Mouse (Mus musculus) G1E (cell line): ENCODE data around the gene Gm9922. TPM values are rescaled to one million over a fixed set of nuclear protein-coding genes. Genes with fewer than 3 reads are reported as not detected.

ENCODE experiments used
- ATAC-seq: 2 replicates; pipeline ENCODE4 v1.8.0; 2016; ENCODE audit warnings: mild to moderate bottlenecking; ENCODE audit not compliant: insufficient number of reproducible peaks, poor library complexity, low FRiP score, severe bottlenecking; ENCODE audit errors: extremely low read depth
- DNase-seq: peaks from one replicate; pipeline ENCODE4 v3.0.0; 2012; ENCODE audit warnings: low spot score
- H3K27me3 ChIP-seq: 2 replicates; pipeline ENCODE4 v1.6.1; 2012; ENCODE audit warnings: mild to moderate bottlenecking, low read length, inconsistent platforms; ENCODE audit not compliant: insufficient read depth
- H3K36me3 ChIP-seq: replicated peaks from 2 replicates; pipeline ENCODE3; 2012; ENCODE audit warnings: mild to moderate bottlenecking, inconsistent platforms
- H3K4me1 ChIP-seq: 2 replicates; pipeline ENCODE4 v1.6.1; 2012; ENCODE audit warnings: low read depth, low read length, inconsistent platforms, mixed read lengths; ENCODE audit not compliant: insufficient read depth
- H3K4me3 ChIP-seq: 2 replicates; pipeline ENCODE4 v1.5.1; 2012; ENCODE audit warnings: low read depth, mild to moderate bottlenecking, inconsistent platforms, low read length, moderate library complexity, mixed read lengths
- H3K9me3 ChIP-seq: replicated peaks from 2 replicates; pipeline ENCODE4 v1.6.1; 2012; ENCODE audit warnings: inconsistent platforms
- CTCF ChIP-seq: IDR thresholded peaks from 2 replicates; pipeline ENCODE4 v1.5.1; 2012; ENCODE audit warnings: low read depth, low read length, inconsistent platforms, mixed read lengths
- GATA1 ChIP-seq: IDR thresholded peaks from 2 replicates; pipeline ENCODE4 v1.6.1; 2012; ENCODE audit warnings: borderline replicate concordance, low read length, inconsistent platforms, mixed read lengths
- GATA2 ChIP-seq: IDR thresholded peaks from 2 replicates; pipeline ENCODE4 v1.6.1; 2012; ENCODE audit warnings: low read depth, low read length, inconsistent platforms, borderline replicate concordance
- POLR2AphosphoS5 ChIP-seq: IDR thresholded peaks from 2 replicates; pipeline ENCODE4 v1.6.1; 2012; ENCODE audit warnings: low read depth, low read length, inconsistent platforms; ENCODE audit not compliant: insufficient replicate concordance
- TAL1 ChIP-seq: conservative IDR thresholded peaks from 2 replicates; pipeline ENCODE4 v1.6.1; 2012; ENCODE audit warnings: low read depth, low read length, inconsistent platforms, mixed read lengths
- polyA plus RNA-seq: library from polyadenylated mRNA; stranded (reverse); fragments of >175 nt; gene quantifications from 2 replicates; pipeline ENCODE4 v1.2.3, GENCODE M21; 2012
- total RNA-seq, 2 experiments: library from RNA; stranded (forward) in 1 of 2; stranded (reverse) in 1 of 2; fragments of 200-1000 nt in 1 of 2; fragments of >200 nt in 1 of 2; fragmentation: Nextera tagmentation in 1 of 2; gene quantifications; 2 replicates each; pipeline ENCODE4 v1.2.3; 2014 to 2017

Gm9922 gene
- total and polyA plus RNA-seq, 3 experiments, result not detected

DNA sequence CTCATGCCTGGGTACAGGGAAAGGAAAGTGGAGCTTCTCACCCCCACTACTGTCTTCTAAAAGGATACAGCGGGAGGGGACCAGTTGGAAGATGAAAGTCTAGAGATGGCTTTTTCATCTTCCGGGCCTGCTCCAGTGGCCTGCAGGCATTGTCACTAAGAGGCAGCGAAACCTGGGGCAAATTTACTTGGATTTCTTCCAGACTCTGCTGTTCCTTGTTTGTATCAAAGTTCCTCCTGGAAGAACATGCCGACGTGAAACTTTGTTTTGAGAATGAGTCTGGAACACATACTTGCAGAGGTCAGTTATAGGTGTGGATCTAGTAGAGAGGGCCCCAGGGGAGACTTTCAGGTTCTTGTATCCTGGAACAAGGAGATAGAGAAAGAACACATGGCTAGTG lies 41.7 kb upstream of the Gm9922 start:
- no peak for TF ChIP-seq GATA1
- TF ChIP-seq CTCF, result no peak
- no peak for TF ChIP-seq POLR2AphosphoS5
- no peak for TF ChIP-seq TAL1
- TF ChIP-seq GATA2, result no peak
- no peak overlapping the region for H3K4me3 ChIP-seq
- ATAC-seq (no peak), DNase-seq (no peak)
- no peaks in the 10 kb centered on the region for H3K27me3 ChIP-seq
- peaks cover 35% of the 10 kb centered on the region for H3K9me3 ChIP-seq
- H3K36me3 ChIP-seq, result no peaks in the 10 kb centered on the region
- no peaks in the 10 kb centered on the region for H3K4me1 ChIP-seq

- peaks cover 26% of the 10 kb centered on the region for H3K9me3 ChIP-seq
- H3K4me1 ChIP-seq, result no peaks in the 10 kb centered on the region
- TF ChIP-seq CTCF (no peak), GATA2 (no peak), GATA1 (no peak), TAL1 (no peak), POLR2AphosphoS5 (no peak)
- no peak overlapping the region for H3K4me3 ChIP-seq
- ATAC-seq, result no peak
- H3K27me3 ChIP-seq, result no peaks in the 10 kb centered on the region
- H3K36me3 ChIP-seq, result no peaks in the 10 kb centered on the region
- no peak for DNase-seq
Measured at GRCm38 (mm10) chr14:101763762-101764295, 34.2 kb upstream of the Gm9922 start.

DNA sequence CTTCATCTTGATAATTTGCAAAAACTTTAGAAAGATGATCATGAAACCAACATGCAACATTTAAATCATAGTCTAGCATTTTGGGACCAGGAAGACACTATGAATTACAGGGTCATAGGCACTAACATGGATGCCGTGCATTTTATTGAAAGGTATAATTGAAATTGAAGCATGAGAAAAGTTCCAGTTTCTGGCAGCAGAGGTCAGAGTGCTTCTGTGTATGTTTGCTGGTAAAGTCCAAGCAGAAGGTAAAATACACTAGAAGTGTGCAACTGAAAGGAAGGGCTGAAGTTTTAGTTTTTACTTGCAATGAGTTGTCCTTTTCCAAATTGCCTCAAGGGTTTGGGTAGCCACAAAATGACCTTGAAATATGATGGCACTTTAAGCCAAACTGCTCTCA lies 32.7 kb upstream of the Gm9922 start:
- Histone ChIP-seq H3K4me3 (no peak overlapping the region), H3K9me3 (peaks cover 21% of the 10 kb centered on the region), H3K36me3 (no peaks in the 10 kb centered on the region), H3K27me3 (no peaks in the 10 kb centered on the region), H3K4me1 (no peaks in the 10 kb centered on the region)
- no peak for DNase-seq
- TF ChIP-seq POLR2AphosphoS5, result no peak
- no peak for TF ChIP-seq TAL1
- no peak for TF ChIP-seq CTCF
- no peak for TF ChIP-seq GATA1
- TF ChIP-seq GATA2, result no peak
- ATAC-seq, result no peak

GRCm38 (mm10) chr14:101755425-101755824 lies 25.8 kb upstream of the Gm9922 start:
- Histone ChIP-seq H3K4me1 (no peaks in the 10 kb centered on the region), H3K4me3 (no peak overlapping the region), H3K9me3 (peaks cover 29% of the 10 kb centered on the region), H3K27me3 (no peaks in the 10 kb centered on the region), H3K36me3 (no peaks in the 10 kb centered on the region)
- ATAC-seq, result no peak
- TF ChIP-seq GATA2 (no peak), CTCF (no peak), TAL1 (no peak)
- no peak for DNase-seq

DNA sequence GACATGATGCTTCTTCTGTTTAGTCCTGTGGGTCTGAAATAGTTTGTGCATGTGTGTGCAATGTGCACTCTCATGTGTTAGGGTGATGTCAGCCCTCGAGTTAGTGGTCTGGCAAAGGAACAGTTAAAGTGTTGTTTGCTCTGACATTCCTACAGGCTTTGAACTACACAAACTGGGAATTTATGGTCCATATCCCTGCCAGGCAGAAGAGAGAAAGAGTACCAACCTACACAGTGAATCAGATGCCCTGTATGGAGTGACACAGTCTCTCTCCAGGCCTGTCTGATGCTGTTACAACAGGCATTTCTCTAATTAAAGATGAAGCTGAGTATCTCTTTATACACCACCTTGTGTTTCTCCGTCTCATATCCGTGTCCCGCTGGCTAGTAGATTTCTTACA lies 21.3 kb upstream of the Gm9922 start:
- H3K9me3 ChIP-seq, result peaks cover 26% of the 10 kb centered on the region
- H3K4me1 ChIP-seq, result no peaks in the 10 kb centered on the region
- no peak overlapping the region for H3K4me3 ChIP-seq
- TF ChIP-seq TAL1 (no peak), POLR2AphosphoS5 (no peak), CTCF (no peak), GATA2 (no peak), GATA1 (no peak)
- DNase-seq, result no peak
- no peak for ATAC-seq
- no peaks in the 10 kb centered on the region for H3K27me3 ChIP-seq
- no peaks in the 10 kb centered on the region for H3K36me3 ChIP-seq

GRCm38 (mm10) chr14:101748436-101748835 lies 18.8 kb upstream of the Gm9922 start:
- no peaks in the 10 kb centered on the region for H3K4me1 ChIP-seq
- no peak overlapping the region for H3K4me3 ChIP-seq
- no peaks in the 10 kb centered on the region for H3K27me3 ChIP-seq
- H3K36me3 ChIP-seq, result no peaks in the 10 kb centered on the region
- peaks cover 20% of the 10 kb centered on the region for H3K9me3 ChIP-seq
- TF ChIP-seq POLR2AphosphoS5 (no peak), CTCF (no peak), GATA1 (no peak), GATA2 (no peak), TAL1 (no peak)
- no peak for ATAC-seq
- DNase-seq, result no peak

DNA sequence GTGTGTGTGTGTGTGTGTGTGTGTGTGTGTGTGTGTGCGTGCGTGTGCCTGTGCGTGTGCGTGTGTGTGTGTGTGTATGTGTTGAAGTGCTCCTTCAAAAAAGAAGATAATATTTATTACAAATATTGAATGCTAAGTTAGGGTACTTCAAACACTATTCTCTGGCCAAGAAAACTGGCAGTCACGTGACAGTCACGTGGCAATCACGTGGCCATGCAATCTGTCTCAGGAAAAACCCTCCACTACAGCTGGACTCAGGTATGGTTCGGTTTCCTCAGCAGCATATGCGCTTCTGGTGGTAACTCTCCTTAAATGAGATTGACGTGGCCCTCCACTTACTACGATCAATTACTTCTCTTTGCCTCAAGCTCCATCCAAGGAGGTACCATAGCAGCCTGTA lies 18.2 kb upstream of the Gm9922 start:
- no peaks in the 10 kb centered on the region for H3K4me1 ChIP-seq
- H3K36me3 ChIP-seq, result no peaks in the 10 kb centered on the region
- TF ChIP-seq GATA1, result no peak
- TF ChIP-seq GATA2, result no peak
- TF ChIP-seq CTCF, result no peak
- no peak overlapping the region for H3K4me3 ChIP-seq
- ATAC-seq (no peak), DNase-seq (no peak)
- H3K9me3 ChIP-seq, result peaks cover 22% of the 10 kb centered on the region
- H3K27me3 ChIP-seq, result no peaks in the 10 kb centered on the region
